Mouse (Mus musculus) forebrain, embryonic 13.5 days (tissue): Measurements from ENCODE around the gene Cul7. TPM values are rescaled to one million over a fixed set of nuclear protein-coding genes. Genes with fewer than 3 reads are reported as not detected.

Experiments used
- ATAC-seq: fragments of 200-750 bp; cut with Nextera tagmentation; 2 replicates; pipeline ENCODE4 v1.8.0; 2017
- H3K27ac ChIP-seq: fragments of 300-500 bp; sonication (generic); 2 replicates; pipeline ENCODE4 v1.5.1; 2015; ENCODE audit warnings: inconsistent platforms, mild to moderate bottlenecking, moderate library complexity
- H3K27me3 ChIP-seq: fragments of 300-500 bp; sonication (generic); 2 replicates; pipeline ENCODE4 v1.6.1; 2015; ENCODE audit warnings: mild to moderate bottlenecking, inconsistent platforms
- H3K36me3 ChIP-seq: fragments of 300-500 bp; sonication (generic); 2 replicates; pipeline ENCODE4 v1.6.1; 2015; ENCODE audit warnings: mild to moderate bottlenecking, inconsistent platforms; ENCODE audit not compliant: poor library complexity, severe bottlenecking
- H3K4me1 ChIP-seq: fragments of 300-500 bp; sonication (generic); 2 replicates; pipeline ENCODE4 v1.6.1; 2015; ENCODE audit warnings: inconsistent platforms
- H3K4me2 ChIP-seq: fragments of 300-500 bp; sonication (generic); 2 replicates; pipeline ENCODE4 v1.6.1; 2015; ENCODE audit warnings: inconsistent platforms, mild to moderate bottlenecking, moderate library complexity
- H3K4me3 ChIP-seq: fragments of 300-500 bp; sonication (generic); 2 replicates; pipeline ENCODE4 v1.5.1; 2015; ENCODE audit warnings: mild to moderate bottlenecking, inconsistent platforms
- H3K9ac ChIP-seq: fragments of 300-500 bp; sonication (generic); 2 replicates; pipeline ENCODE4 v1.6.1; 2015; ENCODE audit warnings: mild to moderate bottlenecking, inconsistent platforms
- H3K9me3 ChIP-seq: fragments of 300-500 bp; sonication (generic); replicated peaks from 2 replicates; pipeline ENCODE4 v1.6.1; 2016; ENCODE audit warnings: inconsistent platforms
- WGBS: fragments of 180-500 bp; shearing (Covaris S2); methylation state at CpG from one replicate; pipeline ENCODE4 v1.1.7; 2015; 5-methylcytosine and 5-hydroxymethylcytosine counted together
- polyA plus RNA-seq: library from polyadenylated mRNA; unstranded; fragments of >200 nt; fragmentation: Nextera tagmentation; extraction: Ambion mirVana; gene quantifications from 2 replicates; pipeline ENCODE4 v1.2.1, GENCODE M21; 2015

The Cul7 gene
- polyA plus RNA-seq, 1 experiment from 2014 or later, result 33.5 TPM

GRCm38 (mm10) chr17:46651292-46651691, 1.2 kb downstream of the Cul7 start:
- Histone ChIP-seq H3K9me3 (no peaks in the 10 kb centered on the region), H3K27me3 (no peaks in the 10 kb centered on the region), H3K4me1 (peaks cover 48% of the 10 kb centered on the region), H3K9ac (peak overlapping the region; percentile 92), H3K27ac (peak overlapping the region; percentile 94; the same call in 1 of the 2 replicates), H3K4me3 (peak overlapping the region; percentile 68), H3K36me3 (peaks cover 48% of the 10 kb centered on the region), H3K4me2 (peak overlapping the region; percentile 91)
- 79% methylated on average over 17 of the region's 17 CpGs for WGBS
- ATAC-seq, result no peak

- no peak overlapping the region for H3K27ac ChIP-seq
- peaks cover 44% of the 10 kb centered on the region for H3K4me1 ChIP-seq
- H3K27me3 ChIP-seq, result no peaks in the 10 kb centered on the region
- no peak for ATAC-seq
- peak overlapping the region; percentile 92 for H3K9ac ChIP-seq
- peaks cover 55% of the 10 kb centered on the region for H3K36me3 ChIP-seq
- no peaks in the 10 kb centered on the region for H3K9me3 ChIP-seq
- peak overlapping the region; percentile 68 for H3K4me3 ChIP-seq
- peak overlapping the region; percentile 91 for H3K4me2 ChIP-seq
- WGBS, result 79% methylated on average over 20 of the region's 20 CpGs
These were observed 1.8 kb downstream of the Cul7 start for GRCm38 (mm10) chr17:46651755-46652547.

- H3K27me3 ChIP-seq, result no peaks in the 10 kb centered on the region
- peaks cover 84% of the 10 kb centered on the region for H3K36me3 ChIP-seq
- 89% methylated on average over 6 of the region's 6 CpGs for WGBS
These were observed 5.9 kb downstream of the Cul7 start for GRCm38 (mm10) chr17:46656054-46656453.

GRCm38 (mm10) chr17:46661351-46661750, 11.2 kb downstream of the Cul7 start:
- Histone ChIP-seq H3K9ac (no peak overlapping the region), H3K4me3 (no peak overlapping the region), H3K36me3 (peaks cover 97% of the 10 kb centered on the region), H3K4me1 (no peaks in the 10 kb centered on the region), H3K4me2 (no peak overlapping the region), H3K9me3 (no peaks in the 10 kb centered on the region), H3K27me3 (no peaks in the 10 kb centered on the region), H3K27ac (no peak overlapping the region)
- ATAC-seq, result no peak
- WGBS, result 98% methylated on average over 9 of the region's 9 CpGs

More at GRCm38 (mm10) chr17:46656054-46656453, 5.9 kb downstream of the Cul7 start:
- Histone ChIP-seq H3K4me3 (no peak overlapping the region), H3K4me2 (no peak overlapping the region), H3K27ac (no peak overlapping the region), H3K4me1 (peaks cover 25% of the 10 kb centered on the region), H3K9me3 (no peaks in the 10 kb centered on the region), H3K9ac (no peak overlapping the region)
- ATAC-seq, result no peak

- Histone ChIP-seq H3K9me3 (no peaks in the 10 kb centered on the region), H3K36me3 (peaks cover 97% of the 10 kb centered on the region), H3K9ac (no peak overlapping the region), H3K27ac (no peak overlapping the region), H3K4me3 (no peak overlapping the region), H3K4me1 (no peaks in the 10 kb centered on the region), H3K4me2 (no peak overlapping the region), H3K27me3 (no peaks in the 10 kb centered on the region)
- 94% methylated on average over 12 of the region's 12 CpGs for WGBS
- ATAC-seq, result no peak
These were observed 11.8 kb downstream of the Cul7 start for GRCm38 (mm10) chr17:46661981-46662380.

- Histone ChIP-seq H3K4me1 (no peaks in the 10 kb centered on the region), H3K4me2 (no peak overlapping the region), H3K27ac (no peak overlapping the region), H3K27me3 (no peaks in the 10 kb centered on the region), H3K9me3 (no peaks in the 10 kb centered on the region), H3K36me3 (peaks cover 95% of the 10 kb centered on the region), H3K4me3 (no peak overlapping the region), H3K9ac (no peak overlapping the region)
- WGBS, result 85% methylated on average over 5 of the region's 5 CpGs
- ATAC-seq, result no peak
These were observed 12.6 kb downstream of the Cul7 start for GRCm38 (mm10) chr17:46662730-46663129.

- H3K4me2 ChIP-seq, result no peak overlapping the region
- H3K9ac ChIP-seq, result no peak overlapping the region
- no peak overlapping the region for H3K4me3 ChIP-seq
- peaks cover 78% of the 10 kb centered on the region for H3K36me3 ChIP-seq
- H3K4me1 ChIP-seq, result no peaks in the 10 kb centered on the region
- no peaks in the 10 kb centered on the region for H3K9me3 ChIP-seq
- 96% methylated on average over 16 of the region's 16 CpGs for WGBS
- ATAC-seq, result no peak
- H3K27ac ChIP-seq, result no peak overlapping the region
- H3K27me3 ChIP-seq, result no peaks in the 10 kb centered on the region
These were observed 17.6 kb downstream of the Cul7 start for GRCm38 (mm10) chr17:46667712-46668111.

GRCm38 (mm10) chr17:46669911-46670310, 19.8 kb downstream of the Cul7 start:
- Histone ChIP-seq H3K27ac (no peak overlapping the region), H3K4me3 (no peak overlapping the region), H3K36me3 (peaks cover 61% of the 10 kb centered on the region), H3K27me3 (no peaks in the 10 kb centered on the region), H3K4me1 (peaks cover 15% of the 10 kb centered on the region), H3K4me2 (no peak overlapping the region), H3K9ac (no peak overlapping the region), H3K9me3 (no peaks in the 10 kb centered on the region)
- 97% methylated on average over 10 of the region's 10 CpGs for WGBS
- no peak for ATAC-seq

- Histone ChIP-seq H3K36me3 (peaks cover 64% of the 10 kb centered on the region), H3K4me3 (peak within 1 kb of the TSS; percentile 81), H3K27ac (peak within 1 kb of the TSS; percentile 65), H3K9ac (peak within 1 kb of the TSS; percentile 77), H3K4me1 (peaks cover 30% of the 10 kb centered on the region), H3K27me3 (no peaks in the 10 kb centered on the region), H3K4me2 (peak within 1 kb of the TSS; percentile 73), H3K9me3 (no peaks in the 10 kb centered on the region)
- peak; percentile 94 for ATAC-seq
- WGBS, result under 1% methylated on average over 43 of the region's 43 CpGs
These were observed 23.9 kb downstream of the Cul7 start, which contains the start of gene Rrp36 for GRCm38 (mm10) chr17:46673850-46674529. Gene Rrp36, minus strand, starts transcription at chr17:46674352.

- Histone ChIP-seq H3K27ac (peak overlapping the region; percentile 65), H3K4me1 (peaks cover 37% of the 10 kb centered on the region), H3K4me2 (peak overlapping the region; percentile 73), H3K27me3 (no peaks in the 10 kb centered on the region), H3K9me3 (no peaks in the 10 kb centered on the region), H3K4me3 (peak overlapping the region; percentile 81), H3K36me3 (peaks cover 57% of the 10 kb centered on the region), H3K9ac (peak overlapping the region; percentile 77)
- 16% methylated on average over 15 of the region's 15 CpGs for WGBS
- ATAC-seq, result peak; percentile 39
These were observed 24.6 kb downstream of the Cul7 start for GRCm38 (mm10) chr17:46674530-46675283.

GRCm38 (mm10) chr17:46678416-46678815, 28.3 kb downstream of the Cul7 start, which contains the start of gene Mea1:
Gene Mea1, plus strand, starts transcription at chr17:46678793.
- Histone ChIP-seq H3K9ac (peak within 1 kb of the TSS; percentile 72), H3K4me3 (peak within 1 kb of the TSS; percentile 82), H3K9me3 (no peaks in the 10 kb centered on the region), H3K4me2 (peak within 1 kb of the TSS; percentile 77), H3K4me1 (peaks cover 46% of the 10 kb centered on the region), H3K36me3 (peaks cover 50% of the 10 kb centered on the region), H3K27ac (no peak within 1 kb of the TSS; the same call in 1 of the 2 replicates), H3K27me3 (no peaks in the 10 kb centered on the region)
- no peak for ATAC-seq
- 92% methylated on average over 8 of the region's 9 CpGs for WGBS
